Mouse (Mus musculus) urinary bladder, postnatal 14 days (tissue): ENCODE measurements at regions not wholly inside any gene's neighbourhood (a gene's known extent, or its start where the extent isn't known, plus 50 kb on each side); places are given as distances from the start of the nearest gene placed in this dataset.

Experiments
- DNase-seq: peaks from one replicate; pipeline ENCODE4 v3.0.0; 2021; ENCODE audit warnings: low spot score

- no peak for DNase-seq
Observed at GRCm38 (mm10) chrX:61652377-61652776, 56.9 kb upstream of the Ldoc1 start.

GRCm38 (mm10) chrX:61653077-61653476 is 56.2 kb upstream of the Ldoc1 start:
- DNase-seq: peak; percentile 7
